Mouse (Mus musculus) olfactory bulb, adult 2 months (tissue): Measurements from ENCODE around the gene Btbd17.

ENCODE experiments used
- CTCF ChIP-seq: fragments of 200-500 bp; IDR thresholded peaks from 2 replicates; pipeline ENCODE4 v1.5.1; 2012; ENCODE audit warnings: low read depth, mild to moderate bottlenecking, low read length, moderate library complexity; ENCODE audit not compliant: insufficient read depth
- POLR2A ChIP-seq: fragments of 200-500 bp; IDR thresholded peaks from 2 replicates; pipeline ENCODE4 v1.6.1; 2012; ENCODE audit warnings: mild to moderate bottlenecking, low read depth, low read length, moderate library complexity; ENCODE audit not compliant: insufficient read depth

DNA sequence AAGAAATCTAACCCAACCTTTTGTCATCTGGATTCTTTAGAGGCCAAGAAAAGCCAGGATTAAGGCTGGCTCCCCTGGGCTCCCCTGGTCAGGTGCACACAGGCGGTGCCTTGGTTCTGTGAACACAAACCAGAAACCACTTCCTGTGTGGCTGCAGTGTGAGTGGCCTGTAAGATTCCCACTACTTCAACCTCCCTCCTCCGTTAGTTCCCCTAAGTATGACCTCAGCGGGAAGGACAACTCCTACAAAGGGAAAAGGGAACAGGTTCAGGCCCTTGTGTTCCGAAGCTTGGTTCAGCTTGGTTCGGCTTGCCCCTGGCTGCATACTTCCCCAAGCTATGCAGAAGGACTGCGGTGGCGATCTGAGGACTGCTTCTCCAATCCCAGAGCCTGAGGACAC is 22.4 kb upstream of the Btbd17 start:
- TF ChIP-seq POLR2A (no peak), CTCF (no peak)
